Comparison of ENCODE assay signal across 8 mouse cellular contexts in genomic region chr12:33313828-33314671, GRCm38 (mm10).
DNase-seq lines count a peak whose midpoint lies in the region; ATAC-seq and TF ChIP-seq lines count a peak whose summit lies in the region.

No protein-coding gene starts in this region.

- peak overlapping the region; percentile 65 for H3K27ac ChIP-seq in hindbrain, postnatal 0 days

- peaks cover 14% of the 10 kb centered on the region for H3K4me1 ChIP-seq in hindbrain, postnatal 0 days (ENCODE audit: insufficient read depth, low read length)

- intact Hi-C loops in gastrocnemius, postnatal 14 days (cut with DNase I; ENCODE audit: low total_unique reads), result no loop called here

- H3K4me2 ChIP-seq in hindbrain, postnatal 0 days (ENCODE audit: low read depth, low read length), result peak overlapping the region; percentile 43

- 8% methylated on average over 14 of the region's 14 CpGs for WGBS in hindbrain, postnatal 0 days

- peak; percentile 43 to 46 for DNase-seq in adrenal gland, adult 18-20 months (ENCODE audit: low spot score in 2 of 2)
- peak; percentile 84 for DNase-seq in gastrocnemius, postnatal 14 days
- DNase-seq in hindbrain, postnatal 0 days (ENCODE audit: low spot score), result peak; percentile 88
- peak; percentile 61 to 84 for DNase-seq in left cerebral cortex, adult 18-20 months (ENCODE audit: low spot score in 2 of 2)
- DNase-seq in lung, postnatal 25 days (ENCODE audit: low spot score), result peak; percentile 82
- DNase-seq in retina, embryonic 14.5 days (ENCODE audit: low spot score), result peak; percentile 54
- peak; percentile 64 to 71 for DNase-seq in thymus, postnatal 36 days

- peak overlapping the region; percentile 21; the same call in 1 of the 2 replicates for H3K9ac ChIP-seq in hindbrain, postnatal 0 days (replicated peaks; ENCODE audit: low read length)

- H3K27me3 ChIP-seq in hindbrain, postnatal 0 days (ENCODE audit: insufficient read depth, low read length), result no peaks in the 10 kb centered on the region

- H3K36me3 ChIP-seq in hindbrain, postnatal 0 days (ENCODE audit: insufficient read depth, low read length), result no peaks in the 10 kb centered on the region

- ATAC-seq in common myeloid progenitor, adult 5-6 weeks (replicated peaks; ENCODE audit: low read depth, poor library complexity, severe bottlenecking), result peak; percentile 65
- ATAC-seq in hindbrain, postnatal 0 days, result peak; percentile 91

- H3K9me3 ChIP-seq in hindbrain, postnatal 0 days (ENCODE audit: low read length), result no peaks in the 10 kb centered on the region

- TF ChIP-seq CTCF in hindbrain, postnatal 0 days (IDR thresholded peaks at IDR 0.05; ENCODE audit: low read depth), result no peak

- peak overlapping the region; percentile 11 for H3K4me3 ChIP-seq in hindbrain, postnatal 0 days (ENCODE audit: low read length)

Comparison
In these comparisons a context has a peak if more than half of its experiments do, and no peak if none do; other contexts are left out.
1. Peak in every context shown above with its lines: DNase-seq, ATAC-seq, H3K4me3 ChIP-seq and H3K27ac ChIP-seq.